Mouse (Mus musculus) stomach, embryonic 16.5 days (tissue): Measurements from ENCODE around the gene Cct8l1. TPM values are rescaled to one million over a fixed set of nuclear protein-coding genes. Genes with fewer than 3 reads are reported as not detected.
A peak's percentile ranks its signal among the peaks of the same experiment; 100 is the strongest.

Source experiments
- ATAC-seq: fragments of 200-750 bp; cut with Nextera tagmentation; 2 replicates; pipeline ENCODE4 v1.8.0; 2017; ENCODE audit warnings: moderate number of reproducible peaks, moderate TSS enrichment; ENCODE audit not compliant: insufficient read depth, low FRiP score
- H3K27ac ChIP-seq: fragments of 300-500 bp; sonication (generic); 2 replicates; pipeline ENCODE4 v1.5.1; 2014; ENCODE audit warnings: low read length
- H3K27me3 ChIP-seq: fragments of 300-500 bp; sonication (generic); 2 replicates; pipeline ENCODE4 v1.6.1; 2014; ENCODE audit warnings: low read length, control low read depth, mixed read lengths; ENCODE audit not compliant: control insufficient read depth, insufficient read depth
- H3K36me3 ChIP-seq: fragments of 300-500 bp; sonication (generic); 2 replicates; pipeline ENCODE4 v1.6.1; 2014; ENCODE audit warnings: low read length; ENCODE audit not compliant: control insufficient read depth, insufficient read depth
- H3K4me1 ChIP-seq: fragments of 300-500 bp; sonication (generic); 2 replicates; pipeline ENCODE4 v1.6.1; 2014; ENCODE audit warnings: low read length, control low read depth, mixed read lengths; ENCODE audit not compliant: control insufficient read depth, insufficient read depth
- H3K4me2 ChIP-seq: fragments of 300-500 bp; sonication (generic); 2 replicates; pipeline ENCODE4 v1.6.1; 2014; ENCODE audit warnings: low read depth, low read length, mixed read lengths
- H3K4me3 ChIP-seq: fragments of 300-500 bp; sonication (generic); replicated peaks from 2 replicates; pipeline ENCODE4 v1.5.1; 2014; ENCODE audit warnings: mild to moderate bottlenecking, low read length
- H3K9ac ChIP-seq: fragments of 300-500 bp; sonication (generic); 2 replicates; pipeline ENCODE4 v1.6.1; 2014; ENCODE audit warnings: low read length
- H3K9me3 ChIP-seq: fragments of 300-500 bp; sonication (generic); replicated peaks from 2 replicates; pipeline ENCODE4 v1.6.1; 2016; ENCODE audit warnings: low read length, control low read depth; ENCODE audit not compliant: control insufficient read depth
- WGBS: fragments of 180-500 bp; shearing (Covaris S2); extraction: QIAGEN DNeasy Blood & Tissue Kit; methylation state at CpG from one replicate; pipeline ENCODE4 v1.1.7; 2014; 5-methylcytosine and 5-hydroxymethylcytosine counted together
- polyA plus RNA-seq: library from polyadenylated mRNA; unstranded; fragments of >200 nt; fragmentation: Nextera tagmentation; extraction: Ambion mirVana; gene quantifications from 2 replicates; pipeline ENCODE4 v1.2.1, GENCODE M21; 2015

Cct8l1 gene
- polyA plus RNA-seq: 0.13 TPM in 1 of 2 replicates, not detected in the other

DNA sequence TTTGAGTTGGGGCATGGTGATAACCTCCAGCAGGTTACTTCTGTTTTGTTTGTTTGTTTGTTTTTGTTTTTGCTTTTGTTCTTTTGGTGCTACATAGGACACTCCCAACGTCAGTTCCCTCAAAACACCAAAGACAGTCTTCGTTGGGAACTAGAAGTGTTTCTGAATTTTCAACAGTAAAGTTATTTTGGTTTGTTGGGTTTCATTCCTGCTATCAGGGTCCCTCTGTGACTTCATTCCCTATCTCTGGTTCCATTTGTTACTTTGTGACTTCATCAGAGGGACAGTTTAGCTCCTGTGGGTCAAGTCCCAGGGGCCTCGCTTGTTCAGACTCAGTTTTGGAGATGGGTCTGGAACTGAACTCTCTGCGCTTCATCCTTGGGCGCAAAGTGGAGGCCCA lies at the start of gene Cct8l1:
Cct8l1 (plus strand) TSS at position 301 of the 400 bp plus-strand sequence.
- Histone ChIP-seq H3K9ac (no peak within 1 kb of the TSS), H3K9me3 (no peaks in the 10 kb centered on the region), H3K4me3 (no peak within 1 kb of the TSS), H3K36me3 (no peaks in the 10 kb centered on the region), H3K27me3 (no peaks in the 10 kb centered on the region), H3K27ac (no peak within 1 kb of the TSS), H3K4me1 (no peaks in the 10 kb centered on the region), H3K4me2 (no peak within 1 kb of the TSS)
- ATAC-seq: no peak
- WGBS: 90% methylated on average over 5 of the region's 5 CpGs

- H3K27me3 ChIP-seq: no peaks in the 10 kb centered on the region
- no peaks in the 10 kb centered on the region for H3K9me3 ChIP-seq
- no peaks in the 10 kb centered on the region for H3K36me3 ChIP-seq
- H3K27ac ChIP-seq: peak overlapping the region; percentile 28; the same call in 1 of the 2 replicates
- 4% methylated on average over 6 of the region's 6 CpGs for WGBS
- peak overlapping the region; percentile 45 for H3K9ac ChIP-seq
- ATAC-seq: no peak
- no peaks in the 10 kb centered on the region; the same call in 1 of the 2 replicates for H3K4me1 ChIP-seq
- peak overlapping the region; percentile 45 for H3K4me3 ChIP-seq
- H3K4me2 ChIP-seq: peak overlapping the region; percentile 53
These were observed 43.8 kb upstream of the Cct8l1 start for GRCm38 (mm10) chr5:25472070-25472469.

GRCm38 (mm10) chr5:25475789-25476188 lies 40.1 kb upstream of the Cct8l1 start:
- WGBS: 65% methylated on average over 2 of the region's 2 CpGs
- Histone ChIP-seq H3K4me1 (no peaks in the 10 kb centered on the region; the same call in 1 of the 2 replicates), H3K9ac (no peak overlapping the region), H3K27ac (no peak overlapping the region), H3K4me2 (no peak overlapping the region), H3K9me3 (no peaks in the 10 kb centered on the region), H3K27me3 (no peaks in the 10 kb centered on the region), H3K36me3 (no peaks in the 10 kb centered on the region), H3K4me3 (no peak overlapping the region)
- ATAC-seq: no peak

DNA sequence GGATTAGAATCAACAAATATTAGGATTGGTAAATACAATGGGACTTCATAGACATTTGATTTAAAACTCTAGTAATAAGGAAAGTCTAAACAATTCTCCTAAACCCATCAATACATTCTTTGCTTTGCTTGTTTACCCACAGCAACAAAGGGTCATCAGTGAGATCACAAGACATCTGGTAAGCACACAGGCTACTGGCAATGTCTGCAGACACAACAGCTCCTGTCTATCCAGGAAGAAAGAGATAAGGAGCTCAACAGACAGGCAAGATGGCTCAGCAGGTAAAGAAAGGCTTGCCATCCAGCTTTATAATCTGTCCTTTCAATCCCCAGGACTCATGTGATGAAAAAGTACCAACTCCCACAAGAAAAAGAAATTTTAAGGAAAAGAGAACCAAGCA lies 37.0 kb upstream of the Cct8l1 start:
- Histone ChIP-seq H3K9me3 (no peaks in the 10 kb centered on the region), H3K4me3 (no peak overlapping the region), H3K36me3 (no peaks in the 10 kb centered on the region), H3K27me3 (no peaks in the 10 kb centered on the region), H3K4me2 (no peak overlapping the region), H3K9ac (no peak overlapping the region), H3K4me1 (no peaks in the 10 kb centered on the region), H3K27ac (no peak overlapping the region)
- ATAC-seq: no peak

DNA sequence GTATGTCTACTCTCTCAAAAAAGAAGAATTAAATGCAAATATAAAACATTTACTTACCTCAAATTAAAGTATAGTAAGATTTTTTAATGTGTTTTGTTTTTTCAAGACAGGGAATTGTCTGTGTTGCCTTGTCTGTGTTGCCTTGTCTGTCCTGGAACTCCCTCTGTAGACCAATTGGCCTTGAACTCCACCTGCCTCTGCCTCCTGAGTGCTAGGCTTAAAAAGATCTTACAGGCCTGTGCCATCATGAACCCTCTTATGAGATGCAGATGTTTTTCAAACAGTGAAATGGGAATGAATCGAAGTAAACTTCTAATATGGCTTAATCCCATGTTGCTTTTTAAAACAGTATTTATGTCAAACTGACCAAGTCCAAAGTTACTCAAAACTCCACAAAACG lies 19.2 kb upstream of the Cct8l1 start:
- Histone ChIP-seq H3K4me2 (peak overlapping the region; percentile 79), H3K9ac (peak overlapping the region; percentile 96; the same call in 1 of the 2 replicates), H3K9me3 (no peaks in the 10 kb centered on the region), H3K27me3 (no peaks in the 10 kb centered on the region), H3K4me1 (peaks cover 11% of the 10 kb centered on the region), H3K36me3 (no peaks in the 10 kb centered on the region), H3K27ac (no peak overlapping the region), H3K4me3 (peak overlapping the region; percentile 98)
- WGBS: 39% methylated on average over 2 of the region's 2 CpGs
- no peak for ATAC-seq

- peak overlapping the region; percentile 99 for H3K27ac ChIP-seq
- peak overlapping the region; percentile 79 for H3K4me2 ChIP-seq
- H3K36me3 ChIP-seq: no peaks in the 10 kb centered on the region
- peak overlapping the region; percentile 96 for H3K9ac ChIP-seq
- H3K4me3 ChIP-seq: peak overlapping the region; percentile 98
- ATAC-seq: no peak
- H3K27me3 ChIP-seq: no peaks in the 10 kb centered on the region
- H3K9me3 ChIP-seq: no peaks in the 10 kb centered on the region
- H3K4me1 ChIP-seq: peaks cover 11% of the 10 kb centered on the region
- 1% methylated on average over 10 of the region's 10 CpGs for WGBS
These were observed 18.5 kb upstream of the Cct8l1 start for GRCm38 (mm10) chr5:25497369-25497719.

- H3K27ac ChIP-seq: peak overlapping the region; percentile 99
- peaks cover 11% of the 10 kb centered on the region for H3K4me1 ChIP-seq
- H3K4me2 ChIP-seq: peak overlapping the region; percentile 79
- peak; percentile 14; the same call in 1 of the 2 replicates for ATAC-seq
- H3K36me3 ChIP-seq: no peaks in the 10 kb centered on the region
- peak overlapping the region; percentile 98 for H3K4me3 ChIP-seq
- H3K9me3 ChIP-seq: no peaks in the 10 kb centered on the region
- peak overlapping the region; percentile 96 for H3K9ac ChIP-seq
- under 1% methylated on average over 74 of the region's 78 CpGs for WGBS
- H3K27me3 ChIP-seq: no peaks in the 10 kb centered on the region
These were observed 18.0 kb upstream of the Cct8l1 start for GRCm38 (mm10) chr5:25497720-25498345.

GRCm38 (mm10) chr5:25498346-25498820 lies 17.5 kb upstream of the Cct8l1 start, which contains the start of gene Kmt2c:
Gene Kmt2c, minus strand, starts transcription at chr5:25498783.
- peak; percentile 6; the same call in 1 of the 2 replicates for ATAC-seq
- peaks cover 11% of the 10 kb centered on the region for H3K4me1 ChIP-seq
- H3K36me3 ChIP-seq: no peaks in the 10 kb centered on the region
- H3K27ac ChIP-seq: peak within 1 kb of the TSS; percentile 100
- H3K9ac ChIP-seq: peak within 1 kb of the TSS; percentile 96
- no peaks in the 10 kb centered on the region for H3K9me3 ChIP-seq
- WGBS: 0% methylated on average over 40 of the region's 54 CpGs
- H3K27me3 ChIP-seq: no peaks in the 10 kb centered on the region
- peak within 1 kb of the TSS; percentile 98 for H3K4me3 ChIP-seq
- peak within 1 kb of the TSS; percentile 79 for H3K4me2 ChIP-seq

- peak; percentile 89 for ATAC-seq
- peak overlapping the region; percentile 96 for H3K9ac ChIP-seq
- WGBS: under 1% methylated on average over 44 of the region's 87 CpGs
- H3K4me1 ChIP-seq: peaks cover 11% of the 10 kb centered on the region
- no peaks in the 10 kb centered on the region for H3K27me3 ChIP-seq
- peak overlapping the region; percentile 98 for H3K4me3 ChIP-seq
- H3K4me2 ChIP-seq: peak overlapping the region; percentile 63
- no peaks in the 10 kb centered on the region for H3K36me3 ChIP-seq
- no peaks in the 10 kb centered on the region for H3K9me3 ChIP-seq
- peak overlapping the region; percentile 100 for H3K27ac ChIP-seq
These were observed 16.9 kb upstream of the Cct8l1 start for GRCm38 (mm10) chr5:25498821-25499422.
